Mouse (Mus musculus) activated CD4-positive, CD25-positive, alpha-beta regulatory T cell, adult 4 months (primary cell): ENCODE measurements around the gene Sv2c. TPM values are rescaled to one million over a fixed set of nuclear protein-coding genes. Genes with fewer than 3 reads are reported as not detected.

Experiments
- ATAC-seq: one replicate; pipeline ENCODE4 v1.8.0; 2017
- polyA plus RNA-seq, 2 experiments: library from polyadenylated mRNA; unstranded; fragments of 100-300 nt; shearing (Covaris generic); gene quantifications; one replicate each; pipeline ENCODE4 v1.2.1; 2017

The Sv2c gene
- polyA plus RNA-seq, 2 experiments from 2014 or later, result 2.7 to 2.9 TPM

- no peak for ATAC-seq
Measured at GRCm38 (mm10) chr13:95966791-95967190, 165.6 kb downstream of the Sv2c start.

GRCm38 (mm10) chr13:95965596-95965995 is 166.8 kb downstream of the Sv2c start:
- no peak for ATAC-seq

GRCm38 (mm10) chr13:95965162-95965561 is 167.2 kb downstream of the Sv2c start:
- no peak for ATAC-seq

DNA sequence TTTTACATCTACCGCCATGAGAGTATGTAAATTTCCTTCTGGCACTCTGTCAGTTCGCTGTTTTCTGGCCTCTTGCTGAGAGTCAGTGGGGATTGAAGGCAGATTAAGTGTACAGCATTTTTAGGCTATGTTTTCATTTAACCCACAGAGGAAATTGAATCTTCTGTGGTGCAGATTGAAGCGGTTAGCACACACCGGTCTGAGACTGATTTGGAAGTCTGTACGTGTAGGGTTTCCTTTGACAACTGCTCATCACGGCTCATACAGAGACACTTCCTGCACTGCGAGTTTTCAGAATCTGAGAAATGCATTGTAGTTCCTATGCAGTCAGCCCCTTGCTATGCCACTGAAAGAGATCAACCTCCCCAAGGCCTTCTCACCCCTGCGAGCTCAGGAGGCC is 168.2 kb downstream of the Sv2c start:
- peak; percentile 60 for ATAC-seq

GRCm38 (mm10) chr13:95963671-95964070 is 168.7 kb downstream of the Sv2c start:
- ATAC-seq, result peak; percentile 32

DNA sequence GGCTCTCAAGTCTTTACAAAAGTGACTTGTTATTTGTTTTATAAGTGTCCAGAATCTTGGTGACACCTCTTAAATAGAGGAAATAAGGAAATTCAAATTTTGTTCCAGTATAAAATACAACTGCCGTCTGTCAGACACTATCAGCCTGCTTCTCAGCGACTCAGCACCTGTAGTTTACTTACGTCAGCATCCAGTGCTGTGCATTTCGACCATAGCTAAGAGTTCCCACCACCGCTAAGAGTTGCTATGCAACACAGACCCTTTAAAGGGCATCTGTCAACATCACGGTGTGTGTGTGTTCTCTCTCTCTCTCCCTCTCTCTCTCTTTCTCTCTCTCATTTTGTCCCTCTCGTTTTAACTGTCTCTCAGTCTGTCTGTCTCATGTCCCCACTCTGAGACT is 170.5 kb downstream of the Sv2c start:
- peak; percentile 25 for ATAC-seq

- ATAC-seq, result peak; percentile 33
Measured at GRCm38 (mm10) chr13:95961191-95961791, 171.1 kb downstream of the Sv2c start.

GRCm38 (mm10) chr13:95960477-95961185 is 171.7 kb downstream of the Sv2c start:
- ATAC-seq, result peak; percentile 44

DNA sequence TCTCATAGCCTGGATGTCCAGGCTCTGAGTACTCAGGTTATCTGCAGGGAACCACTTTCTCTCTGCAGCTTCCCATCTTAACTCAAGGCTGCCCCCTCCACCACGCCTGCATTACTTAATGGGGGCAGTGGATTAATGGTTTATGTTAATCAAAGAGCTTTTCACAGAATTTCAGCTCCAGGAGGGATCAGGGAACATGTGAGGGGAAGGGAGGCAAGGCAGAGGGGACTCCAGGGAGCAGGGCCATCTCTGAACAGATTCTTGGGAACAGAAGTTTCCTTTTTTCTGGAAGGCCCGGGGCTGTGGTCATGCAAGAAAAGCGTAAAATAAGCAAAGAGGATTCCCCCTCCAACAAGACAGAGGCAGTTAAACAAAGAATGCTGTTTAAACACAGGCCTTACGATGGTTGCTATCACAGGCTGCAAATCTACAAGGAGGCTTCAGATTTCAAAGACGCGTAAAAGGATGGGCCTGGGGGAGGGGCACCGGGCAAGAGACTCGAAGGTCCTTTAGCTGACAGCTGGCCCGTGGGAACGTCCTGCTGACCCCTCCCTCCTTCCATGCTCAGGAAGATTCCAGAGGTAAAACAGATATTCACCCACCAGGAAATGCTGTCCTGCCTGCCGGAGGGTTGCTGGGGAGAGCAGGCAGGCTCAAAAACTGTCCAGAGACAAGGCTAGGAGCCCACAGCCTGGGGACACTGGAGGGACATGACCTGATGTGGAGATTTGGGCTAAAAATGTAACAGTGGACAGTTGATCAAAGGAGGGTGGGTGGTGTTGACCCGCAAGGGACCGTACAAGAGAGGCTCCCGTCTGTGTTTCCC is 172.5 kb downstream of the Sv2c start:
- ATAC-seq, result no peak

- no peak for ATAC-seq
Measured at GRCm38 (mm10) chr13:95957134-95957533, 175.2 kb downstream of the Sv2c start.

DNA sequence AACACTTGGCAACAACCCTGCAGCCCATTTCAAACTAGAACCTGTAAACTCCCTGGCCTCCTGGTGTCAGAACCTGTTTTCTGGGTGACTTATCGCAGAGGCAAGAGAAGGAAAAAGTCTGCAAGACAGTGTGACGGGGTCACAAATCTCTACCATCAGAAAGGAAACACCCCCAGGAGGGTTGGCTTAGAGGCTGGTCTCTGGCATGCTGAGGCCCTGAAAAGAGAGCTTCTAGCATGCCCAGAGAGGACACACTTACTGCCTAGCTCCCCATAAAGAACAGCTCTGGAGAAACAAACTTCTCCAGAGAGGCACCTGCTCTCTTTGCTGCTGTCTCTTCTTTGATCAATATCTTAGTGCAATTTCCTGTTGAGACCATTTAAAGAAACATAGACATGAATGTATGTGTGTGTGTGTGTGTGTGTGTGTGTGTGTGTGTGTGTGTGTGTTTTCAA is 176.0 kb downstream of the Sv2c start:
- peak; percentile 51 for ATAC-seq

- no peak for ATAC-seq
Measured at GRCm38 (mm10) chr13:95955204-95955603, 177.2 kb downstream of the Sv2c start.

DNA sequence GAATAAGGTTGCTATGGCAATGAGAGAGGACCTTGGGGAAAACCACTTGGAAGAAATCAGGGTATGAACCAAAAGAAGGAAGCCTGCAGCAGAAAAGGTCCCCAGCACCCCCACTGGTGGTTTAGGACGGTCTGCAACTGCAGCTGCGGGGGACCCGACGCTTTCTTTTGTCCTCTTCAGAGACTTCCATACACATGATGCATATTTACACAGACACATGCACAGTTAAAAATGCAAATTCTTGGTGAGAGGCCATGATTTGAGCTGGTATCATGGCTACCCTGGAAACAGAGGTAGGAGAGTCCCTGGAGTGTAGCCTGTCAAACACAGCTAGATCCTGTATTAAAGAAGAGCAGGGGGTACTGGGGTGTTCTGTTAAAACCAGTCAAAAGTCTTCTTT is 178.7 kb downstream of the Sv2c start:
- ATAC-seq, result no peak

GRCm38 (mm10) chr13:95952263-95952662 is 180.1 kb downstream of the Sv2c start:
- no peak for ATAC-seq

DNA sequence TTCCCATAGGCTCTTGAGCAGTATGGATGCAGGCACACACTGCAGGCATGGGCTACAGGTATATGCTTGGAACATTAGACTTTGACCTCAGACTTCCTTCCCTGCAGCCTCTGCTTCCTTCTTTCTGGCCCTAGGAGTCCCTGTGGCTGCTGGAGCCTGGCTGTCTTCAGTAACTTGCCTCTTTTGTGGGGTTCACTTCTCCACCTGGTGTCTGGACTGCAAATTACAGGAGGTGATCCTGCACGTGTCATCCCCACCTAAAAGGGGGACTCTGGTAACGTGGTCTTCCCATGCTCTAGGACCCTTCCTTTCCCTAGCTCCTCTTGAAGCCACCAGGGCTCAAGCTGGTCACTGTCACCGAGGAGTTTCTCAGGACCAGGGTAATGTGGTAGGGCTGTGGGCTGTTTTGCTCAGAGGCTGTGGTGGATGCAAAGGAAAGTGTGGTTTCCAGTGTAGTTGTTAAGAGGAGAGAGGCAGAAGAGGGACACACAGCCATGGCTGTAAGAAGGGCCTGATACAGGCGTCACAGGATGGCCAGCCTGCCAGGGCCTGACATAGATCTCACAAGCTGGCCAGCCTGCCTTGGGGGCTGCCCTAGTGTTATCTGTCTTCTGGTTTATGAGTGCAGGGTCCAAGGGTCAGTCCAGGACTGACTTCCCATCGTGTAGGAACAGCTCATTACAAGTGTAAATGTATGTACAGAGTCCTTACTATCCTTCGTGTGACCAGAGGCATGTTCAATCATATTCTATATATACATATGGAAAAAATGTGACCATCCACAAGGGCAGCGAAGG is 181.1 kb downstream of the Sv2c start:
- peak; percentile 66 for ATAC-seq

GRCm38 (mm10) chr13:95950434-95951091 is 181.8 kb downstream of the Sv2c start:
- ATAC-seq, result no peak

GRCm38 (mm10) chr13:95949356-95949755 is 183.0 kb downstream of the Sv2c start:
- no peak for ATAC-seq

GRCm38 (mm10) chr13:95948821-95949220 is 183.6 kb downstream of the Sv2c start:
- no peak for ATAC-seq

DNA sequence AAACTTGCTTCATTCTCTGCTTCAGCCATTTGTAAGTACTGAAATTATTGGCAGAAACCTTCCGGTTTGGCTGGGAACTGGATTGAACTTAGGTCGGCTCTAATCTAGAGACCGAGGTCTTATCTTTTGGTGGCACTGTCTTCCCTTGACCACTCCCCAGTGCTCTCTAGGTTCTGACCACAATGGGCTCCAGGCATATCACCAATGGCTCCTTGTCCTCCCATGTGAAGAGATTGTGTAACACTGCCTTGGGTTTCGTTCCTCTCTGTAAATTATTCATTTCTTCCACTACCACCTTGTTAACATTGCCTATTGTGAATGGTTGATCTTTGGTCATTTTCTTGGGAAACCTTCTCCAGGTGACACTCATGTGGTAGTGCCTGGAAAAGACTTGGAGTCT is 184.0 kb downstream of the Sv2c start:
- no peak for ATAC-seq

GRCm38 (mm10) chr13:95945937-95946507 is 186.4 kb downstream of the Sv2c start:
- no peak for ATAC-seq

DNA sequence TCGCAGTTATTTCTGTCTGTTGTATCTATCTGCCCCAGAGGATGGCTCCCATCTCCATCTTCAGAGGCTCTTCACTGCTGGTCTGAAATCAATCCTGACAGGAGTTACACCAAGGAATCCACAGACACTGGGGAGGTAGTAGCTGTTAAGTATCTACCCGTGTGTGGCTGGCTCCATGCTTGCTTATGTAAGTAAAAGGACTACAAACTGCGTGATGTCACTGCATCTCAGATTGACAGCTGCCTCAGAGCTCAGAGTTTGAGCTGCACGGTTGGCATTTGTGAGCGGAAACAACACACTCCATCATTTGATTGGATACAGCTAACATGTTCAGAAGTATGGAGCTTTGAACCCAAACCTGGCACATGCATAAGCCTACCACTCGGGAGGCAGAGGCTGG is 187.8 kb downstream of the Sv2c start:
- ATAC-seq, result no peak

GRCm38 (mm10) chr13:95943919-95944318 is 188.5 kb downstream of the Sv2c start:
- ATAC-seq, result no peak
